Mouse (Mus musculus): ENCODE data around the gene Acaca.

- no peak for TF ChIP-seq CTCF (conservative IDR thresholded peaks at IDR 0.05; ENCODE audit: low read length)
- TF ChIP-seq NANOG (IDR thresholded peaks at IDR 0.05; ENCODE audit: borderline replicate concordance, low read length), result no peak
Measured at GRCm38 (mm10) chr11:84129799-84130185, 320 bp downstream of the Acaca start.

Data from E14TG2a.4 (cell line).